Mouse (Mus musculus) thymus, postnatal 36 days (tissue): Measurements from ENCODE around the gene Sez6l2.
"Not testable (repeated sequence)": the region's sequence is repeated elsewhere in the genome, so short reads cannot be mapped to it uniquely, and the experiment has no call there.

Experiments
- DNase-seq, 2 experiments: peaks; one replicate each; pipeline ENCODE4 v3.0.0; 2022; ENCODE audit warnings: mixed read lengths in 2 of 2

The Sez6l2 gene

GRCm38 (mm10) chr7:126949793-126950646 is at the start of gene Sez6l2:
Gene Sez6l2 (plus strand): TSS chr7:126950563.
- DNase-seq, result peak; percentile 90 to 91

- DNase-seq, result no peak
Measured at GRCm38 (mm10) chr7:126905590-126905989, 44.8 kb upstream of the Sez6l2 start.

GRCm38 (mm10) chr7:126914844-126915243 is 35.5 kb upstream of the Sez6l2 start:
- DNase-seq, result no peak

- DNase-seq, result not testable (repeated sequence)
Measured at GRCm38 (mm10) chr7:126918356-126918755, 32.0 kb upstream of the Sez6l2 start.

- no peak for DNase-seq
Measured at GRCm38 (mm10) chr7:126919973-126920372, 30.4 kb upstream of the Sez6l2 start.

GRCm38 (mm10) chr7:126921563-126921962 is 28.8 kb upstream of the Sez6l2 start:
- no peak for DNase-seq

- no peak for DNase-seq
Measured at GRCm38 (mm10) chr7:126922624-126923060, 27.7 kb upstream of the Sez6l2 start, which contains the start of gene Tmem219. Gene Tmem219 (minus strand): TSS chr7:126922917.

GRCm38 (mm10) chr7:126923999-126924398 is 26.4 kb upstream of the Sez6l2 start:
- no peak for DNase-seq

GRCm38 (mm10) chr7:126926299-126926698 is 24.1 kb upstream of the Sez6l2 start:
- DNase-seq, result no peak

- DNase-seq, result peak; percentile 94 to 95
Measured at GRCm38 (mm10) chr7:126928384-126929037, 21.9 kb upstream of the Sez6l2 start, which contains the start of gene Kctd13. Gene Kctd13 (plus strand): TSS chr7:126928879.

- DNase-seq, result no peak
Measured at GRCm38 (mm10) chr7:126929046-126929445, 21.3 kb upstream of the Sez6l2 start.

- no peak for DNase-seq
Measured at GRCm38 (mm10) chr7:126932652-126933051, 17.7 kb upstream of the Sez6l2 start.

- no peak for DNase-seq
Measured at GRCm38 (mm10) chr7:126941171-126941570, 9.2 kb upstream of the Sez6l2 start.

- no peak for DNase-seq
Measured at GRCm38 (mm10) chr7:126941801-126942200, 8.6 kb upstream of the Sez6l2 start.

- peak; percentile 47 to 48 for DNase-seq
Measured at GRCm38 (mm10) chr7:126946530-126946929, 3.8 kb upstream of the Sez6l2 start.

- DNase-seq, result no peak
Measured at GRCm38 (mm10) chr7:126948626-126949025, 1.7 kb upstream of the Sez6l2 start.

GRCm38 (mm10) chr7:126949403-126949792 is 965 bp upstream of the Sez6l2 start, which contains the start of gene Asphd1:
Gene Asphd1 (minus strand): TSS chr7:126949582.
- DNase-seq, result no peak

GRCm38 (mm10) chr7:126950647-126951615 is 568 bp downstream of the Sez6l2 start:
- DNase-seq, result no peak

- no peak for DNase-seq
Measured at GRCm38 (mm10) chr7:126951741-126952140, 1.4 kb downstream of the Sez6l2 start.

GRCm38 (mm10) chr7:126952646-126953045 is 2.3 kb downstream of the Sez6l2 start:
- peak in 1 of 2 experiments; percentile 32 for DNase-seq

GRCm38 (mm10) chr7:126955125-126955524 is 4.8 kb downstream of the Sez6l2 start:
- no peak for DNase-seq

- no peak for DNase-seq
Measured at GRCm38 (mm10) chr7:126959780-126960179, 9.4 kb downstream of the Sez6l2 start.
